Mouse (Mus musculus) midbrain, embryonic 13.5 days (tissue): Measurements from ENCODE around the gene Abhd14a. TPM values are rescaled to one million over a fixed set of nuclear protein-coding genes. Genes with fewer than 3 reads are reported as not detected.

Experiments used
- ATAC-seq: fragments of 200-750 bp; cut with Nextera tagmentation; 2 replicates; pipeline ENCODE4 v1.8.0; 2017; ENCODE audit warnings: mild to moderate bottlenecking, moderate TSS enrichment, moderate library complexity
- H3K27ac ChIP-seq: fragments of 300-500 bp; sonication (generic); 2 replicates; pipeline ENCODE4 v1.5.1; 2015; ENCODE audit warnings: inconsistent platforms, mild to moderate bottlenecking, moderate library complexity
- H3K27me3 ChIP-seq: fragments of 300-500 bp; sonication (generic); 2 replicates; pipeline ENCODE4 v1.6.1; 2015; ENCODE audit warnings: mild to moderate bottlenecking, inconsistent platforms
- H3K36me3 ChIP-seq: fragments of 300-500 bp; sonication (generic); 2 replicates; pipeline ENCODE4 v1.6.1; 2015; ENCODE audit warnings: mild to moderate bottlenecking, inconsistent platforms
- H3K4me1 ChIP-seq: fragments of 300-500 bp; sonication (generic); replicated peaks from 2 replicates; pipeline ENCODE4 v1.6.1; 2015; ENCODE audit warnings: inconsistent platforms
- H3K4me2 ChIP-seq: fragments of 300-500 bp; sonication (generic); replicated peaks from 2 replicates; pipeline ENCODE4 v1.6.1; 2015; ENCODE audit warnings: moderate library complexity, mild to moderate bottlenecking, inconsistent platforms
- H3K4me3 ChIP-seq: fragments of 300-500 bp; sonication (generic); replicated peaks from 2 replicates; pipeline ENCODE4 v1.5.1; 2015; ENCODE audit warnings: mild to moderate bottlenecking, inconsistent platforms
- H3K9ac ChIP-seq: fragments of 300-500 bp; sonication (generic); replicated peaks from 2 replicates; pipeline ENCODE4 v1.6.1; 2015; ENCODE audit warnings: mild to moderate bottlenecking, inconsistent platforms
- H3K9me3 ChIP-seq: fragments of 300-500 bp; sonication (generic); 2 replicates; pipeline ENCODE4 v1.6.1; 2016; ENCODE audit warnings: mild to moderate bottlenecking, inconsistent platforms
- WGBS: fragments of 180-500 bp; shearing (Covaris S2); methylation state at CpG from one replicate; pipeline ENCODE4 v1.1.7; 2015; 5-methylcytosine and 5-hydroxymethylcytosine counted together
- polyA plus RNA-seq: library from polyadenylated mRNA; unstranded; fragments of >200 nt; fragmentation: Nextera tagmentation; extraction: Ambion mirVana; gene quantifications from 2 replicates; pipeline ENCODE4 v1.2.1, GENCODE M21; 2015

The Abhd14a gene
- polyA plus RNA-seq, 1 experiment from 2014 or later, result 43.0 TPM

DNA sequence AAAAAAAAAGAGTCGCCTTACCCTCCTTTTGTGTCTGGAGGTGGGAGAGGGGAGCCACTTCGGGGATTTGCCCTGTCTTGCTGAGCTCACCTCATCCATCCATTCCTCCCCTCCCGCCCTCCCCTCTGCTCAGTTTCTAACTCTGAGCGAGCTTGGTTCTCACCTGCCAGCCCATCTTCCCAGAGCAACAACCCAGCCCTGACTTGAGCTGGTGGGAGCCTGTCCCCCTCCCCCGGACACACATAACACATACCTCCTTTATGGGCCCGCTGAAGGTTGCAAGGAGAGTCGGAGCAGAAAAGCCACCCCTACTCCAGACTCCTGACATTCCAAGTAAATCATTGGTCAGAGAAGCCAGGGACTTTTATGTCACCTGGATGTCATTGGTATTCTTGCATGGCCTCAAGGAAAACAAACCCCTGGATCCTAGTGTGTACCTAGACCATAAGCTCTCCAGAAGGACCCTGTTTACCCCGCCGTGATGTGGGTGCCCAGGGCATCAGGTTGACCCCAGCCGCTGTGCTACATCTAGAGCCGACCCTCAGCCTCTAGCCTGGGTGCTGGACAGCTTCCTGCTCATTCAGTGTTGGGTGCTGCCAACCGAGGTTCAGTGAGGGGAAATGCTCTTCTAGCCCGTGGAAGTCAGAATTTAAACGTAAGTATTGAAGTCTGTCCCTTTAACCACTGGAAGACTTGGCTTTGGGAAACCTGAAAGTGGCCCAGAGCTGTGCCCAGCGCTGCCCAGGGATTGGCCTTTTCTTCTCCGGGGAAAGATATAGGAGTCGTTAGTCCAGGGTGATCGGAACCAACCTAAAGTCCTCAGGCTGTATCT lies 26.2 kb downstream of the Abhd14a start:
- ATAC-seq, result peak; percentile 37
- no peaks in the 10 kb centered on the region for H3K9me3 ChIP-seq
- H3K27me3 ChIP-seq, result 0 out of 2 replicates have a peak, but pooled peaks cover 5% of the 10 kb centered on the region
- H3K4me1 ChIP-seq, result peaks cover 38% of the 10 kb centered on the region
- WGBS, result 4% methylated on average over 18 of the region's 18 CpGs
- peak overlapping the region; percentile 80 for H3K27ac ChIP-seq
- H3K9ac ChIP-seq, result peak overlapping the region; percentile 14; the same call in 1 of the 2 replicates
- peak overlapping the region; percentile 41 for H3K4me2 ChIP-seq
- no peaks in the 10 kb centered on the region for H3K36me3 ChIP-seq
- H3K4me3 ChIP-seq, result no peak overlapping the region; the same call in 1 of the 2 replicates

DNA sequence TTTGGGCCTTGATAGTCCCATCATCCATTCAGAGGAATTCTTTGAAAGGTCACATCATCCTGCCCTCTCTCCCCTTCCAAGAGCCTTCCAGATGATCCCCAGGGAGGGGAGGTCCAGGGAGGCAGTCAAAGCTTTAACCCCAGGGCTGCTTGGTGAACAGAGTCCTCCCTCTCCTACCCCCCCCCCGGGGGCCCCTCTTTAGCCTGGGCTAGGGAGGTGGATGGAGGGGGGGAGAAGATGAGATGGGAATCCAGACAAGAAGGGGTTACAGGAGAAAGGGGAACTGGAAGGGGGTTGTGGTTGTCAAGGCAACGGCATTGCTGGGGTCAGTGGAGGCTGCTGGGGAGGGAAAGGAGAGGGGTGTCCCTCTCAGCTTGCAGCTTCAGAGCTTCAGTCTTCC lies 26.9 kb downstream of the Abhd14a start:
- Histone ChIP-seq H3K4me3 (no peak overlapping the region), H3K9me3 (no peaks in the 10 kb centered on the region), H3K9ac (peak overlapping the region; percentile 14; the same call in 1 of the 2 replicates), H3K27me3 (0 out of 2 replicates have a peak, but pooled peaks cover 5% of the 10 kb centered on the region), H3K4me1 (peaks cover 38% of the 10 kb centered on the region), H3K4me2 (peak overlapping the region; percentile 41), H3K36me3 (no peaks in the 10 kb centered on the region), H3K27ac (peak overlapping the region; percentile 80)
- ATAC-seq, result peak; percentile 19; the same call in 1 of the 2 replicates
- WGBS, result 0% methylated on average over 2 of the region's 2 CpGs

GRCm38 (mm10) chr9:106417841-106418625 lies 29.4 kb downstream of the Abhd14a start:
- Histone ChIP-seq H3K27ac (no peak overlapping the region; the same call in 1 of the 2 replicates), H3K9ac (peak overlapping the region; percentile 64), H3K9me3 (no peaks in the 10 kb centered on the region), H3K36me3 (no peaks in the 10 kb centered on the region), H3K27me3 (0 out of 2 replicates have a peak, but pooled peaks cover 5% of the 10 kb centered on the region), H3K4me1 (peaks cover 38% of the 10 kb centered on the region), H3K4me2 (peak overlapping the region; percentile 53), H3K4me3 (peak overlapping the region; percentile 23)
- WGBS, result 16% methylated on average over 29 of the region's 29 CpGs
- ATAC-seq, result peak; percentile 55

GRCm38 (mm10) chr9:106416826-106417225 lies 30.7 kb downstream of the Abhd14a start:
- no peak overlapping the region for H3K4me3 ChIP-seq
- H3K36me3 ChIP-seq, result no peaks in the 10 kb centered on the region
- H3K27me3 ChIP-seq, result 0 out of 2 replicates have a peak, but pooled peaks cover 5% of the 10 kb centered on the region
- H3K9ac ChIP-seq, result no peak overlapping the region
- 92% methylated on average over 6 of the region's 6 CpGs for WGBS
- H3K4me2 ChIP-seq, result no peak overlapping the region
- peaks cover 38% of the 10 kb centered on the region for H3K4me1 ChIP-seq
- no peak overlapping the region for H3K27ac ChIP-seq
- no peak for ATAC-seq
- no peaks in the 10 kb centered on the region for H3K9me3 ChIP-seq

GRCm38 (mm10) chr9:106413606-106414005 lies 33.9 kb downstream of the Abhd14a start:
- ATAC-seq, result no peak
- Histone ChIP-seq H3K36me3 (no peaks in the 10 kb centered on the region), H3K4me2 (no peak overlapping the region), H3K27ac (no peak overlapping the region), H3K4me1 (peaks cover 20% of the 10 kb centered on the region), H3K27me3 (no peaks in the 10 kb centered on the region), H3K4me3 (no peak overlapping the region), H3K9ac (no peak overlapping the region), H3K9me3 (no peaks in the 10 kb centered on the region)
- 85% methylated on average over 5 of the region's 5 CpGs for WGBS

GRCm38 (mm10) chr9:106412210-106412609 lies 35.3 kb downstream of the Abhd14a start:
- no peak for ATAC-seq
- Histone ChIP-seq H3K4me3 (no peak overlapping the region), H3K9me3 (no peaks in the 10 kb centered on the region), H3K4me2 (no peak overlapping the region), H3K27me3 (no peaks in the 10 kb centered on the region), H3K27ac (no peak overlapping the region), H3K9ac (0 out of 2 replicates have a peak overlapping the region, but pooled peaks have one; percentile 32), H3K4me1 (peaks cover 7% of the 10 kb centered on the region; the same call in 1 of the 2 replicates), H3K36me3 (no peaks in the 10 kb centered on the region)
- 83% methylated on average over 3 of the region's 3 CpGs for WGBS

- no peaks in the 10 kb centered on the region for H3K36me3 ChIP-seq
These were observed 35.7 kb downstream of the Abhd14a start for GRCm38 (mm10) chr9:106411729-106412128.

DNA sequence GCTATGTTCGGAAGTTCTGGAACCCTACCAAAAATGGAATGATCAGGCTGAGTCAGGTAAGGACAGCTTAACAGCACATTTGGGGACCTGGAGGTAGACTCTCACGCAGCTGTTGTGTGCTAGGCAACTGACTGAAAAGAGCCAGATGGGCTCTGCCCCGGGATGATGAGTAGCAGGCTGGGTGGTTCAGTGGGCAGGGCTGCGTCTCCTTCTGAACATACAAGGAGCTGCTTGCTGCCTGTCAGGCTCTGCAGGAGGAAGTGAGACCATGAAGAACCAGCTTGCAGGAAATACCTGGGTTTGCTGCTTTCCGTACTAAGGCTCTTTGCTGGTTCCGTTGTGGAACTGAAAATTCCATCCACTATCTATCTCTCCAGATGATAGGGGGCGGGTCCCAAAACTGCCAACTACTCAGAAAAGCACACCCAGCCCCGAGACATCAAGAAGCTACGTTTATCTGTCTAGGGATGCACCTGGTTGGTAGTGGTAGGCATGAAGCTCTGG lies 36.3 kb downstream of the Abhd14a start:
- Histone ChIP-seq H3K4me3 (no peak overlapping the region), H3K27me3 (no peaks in the 10 kb centered on the region), H3K4me2 (no peak overlapping the region), H3K9me3 (no peaks in the 10 kb centered on the region), H3K4me1 (peaks cover 7% of the 10 kb centered on the region; the same call in 1 of the 2 replicates), H3K9ac (no peak overlapping the region), H3K36me3 (no peaks in the 10 kb centered on the region), H3K27ac (no peak overlapping the region)
- WGBS, result 81% methylated on average over 9 of the region's 9 CpGs
- ATAC-seq, result no peak

More at GRCm38 (mm10) chr9:106411729-106412128, 35.7 kb downstream of the Abhd14a start:
- Histone ChIP-seq H3K9ac (no peak overlapping the region), H3K27ac (no peak overlapping the region), H3K27me3 (no peaks in the 10 kb centered on the region), H3K4me3 (no peak overlapping the region), H3K9me3 (no peaks in the 10 kb centered on the region), H3K4me1 (peaks cover 7% of the 10 kb centered on the region; the same call in 1 of the 2 replicates), H3K4me2 (no peak overlapping the region)
- WGBS, result 80% methylated on average over 6 of the region's 6 CpGs
- no peak for ATAC-seq

- ATAC-seq, result no peak
- H3K27ac ChIP-seq, result no peak overlapping the region
- no peak overlapping the region for H3K4me2 ChIP-seq
- no peaks in the 10 kb centered on the region for H3K36me3 ChIP-seq
- H3K4me3 ChIP-seq, result no peak overlapping the region
- H3K27me3 ChIP-seq, result no peaks in the 10 kb centered on the region
- no peak overlapping the region for H3K9ac ChIP-seq
- WGBS, result 66% methylated on average over 2 of the region's 2 CpGs
- peaks cover 7% of the 10 kb centered on the region; the same call in 1 of the 2 replicates for H3K4me1 ChIP-seq
- H3K9me3 ChIP-seq, result no peaks in the 10 kb centered on the region
These were observed 37.3 kb downstream of the Abhd14a start for GRCm38 (mm10) chr9:106410086-106410650.

GRCm38 (mm10) chr9:106409096-106409495 lies 38.4 kb downstream of the Abhd14a start:
- H3K4me1 ChIP-seq, result peaks cover 7% of the 10 kb centered on the region; the same call in 1 of the 2 replicates
- H3K9ac ChIP-seq, result no peak overlapping the region
- H3K27me3 ChIP-seq, result no peaks in the 10 kb centered on the region
- H3K9me3 ChIP-seq, result no peaks in the 10 kb centered on the region
- no peak for ATAC-seq
- H3K4me3 ChIP-seq, result no peak overlapping the region
- no peaks in the 10 kb centered on the region for H3K36me3 ChIP-seq
- 97% methylated on average over 4 of the region's 4 CpGs for WGBS
- no peak overlapping the region for H3K4me2 ChIP-seq
- H3K27ac ChIP-seq, result no peak overlapping the region

- no peaks in the 10 kb centered on the region for H3K27me3 ChIP-seq
- H3K27ac ChIP-seq, result no peak overlapping the region
- H3K4me3 ChIP-seq, result no peak overlapping the region
- no peaks in the 10 kb centered on the region for H3K9me3 ChIP-seq
- no peak for ATAC-seq
- H3K36me3 ChIP-seq, result no peaks in the 10 kb centered on the region
- WGBS, result 67% methylated on average over 8 of the region's 8 CpGs
- peaks cover 7% of the 10 kb centered on the region; the same call in 1 of the 2 replicates for H3K4me1 ChIP-seq
- H3K9ac ChIP-seq, result no peak overlapping the region
- H3K4me2 ChIP-seq, result no peak overlapping the region
These were observed 40.9 kb downstream of the Abhd14a start for GRCm38 (mm10) chr9:106406443-106407078.
